Mouse (Mus musculus): ENCODE measurements around the gene Odaph. TPM values are rescaled to one million over a fixed set of nuclear protein-coding genes. Genes with fewer than 3 reads are reported as not detected.

Odaph gene
- polyA plus RNA-seq, 1 experiment from 2014 or later = not detected

GRCm38 (mm10) chr5:91960606-91961254 lies 26.5 kb upstream of the Odaph start:
- H3K27ac ChIP-seq (ENCODE audit: low read depth, low read length) = peak overlapping the region; percentile 57

GRCm38 (mm10) chr5:91961370-91961769 lies 25.9 kb upstream of the Odaph start:
- peak overlapping the region; percentile 89 for H3K9ac ChIP-seq (ENCODE audit: low read depth, low read length)
- H3K4me1 ChIP-seq (ENCODE audit: control insufficient read depth, insufficient read depth, low read length) = peaks cover 16% of the 10 kb centered on the region
- peak overlapping the region; percentile 84 for H3K4me3 ChIP-seq (ENCODE audit: low read depth, low read length)
- WGBS (ENCODE audit: insufficient replicate concordance) = 70% methylated on average over 1 of the region's 1 CpGs
- peak overlapping the region; percentile 98; the same call in 1 of the 2 replicates for H3K27ac ChIP-seq (ENCODE audit: low read depth, low read length)
- no peaks in the 10 kb centered on the region for H3K9me3 ChIP-seq (replicated peaks; ENCODE audit: control insufficient read depth, low read length)
- H3K4me2 ChIP-seq = peak overlapping the region; percentile 79
- no peak for ATAC-seq (replicated peaks; ENCODE audit: insufficient number of reproducible peaks, low FRiP score, low TSS enrichment)
- peaks cover 7% of the 10 kb centered on the region; the same call in 1 of the 2 replicates for H3K36me3 ChIP-seq (ENCODE audit: control insufficient read depth, insufficient read depth, low read length)
- no peaks in the 10 kb centered on the region for H3K27me3 ChIP-seq (ENCODE audit: control insufficient read depth, insufficient read depth, low read length)

More at GRCm38 (mm10) chr5:91960606-91961254, 26.5 kb upstream of the Odaph start:
- H3K4me1 ChIP-seq (ENCODE audit: control insufficient read depth, insufficient read depth, low read length) = peaks cover 16% of the 10 kb centered on the region
- ATAC-seq (replicated peaks; ENCODE audit: insufficient number of reproducible peaks, low FRiP score, low TSS enrichment) = no peak
- peak overlapping the region; percentile 79 for H3K4me2 ChIP-seq
- WGBS (ENCODE audit: insufficient replicate concordance) = 45% methylated on average over 3 of the region's 3 CpGs
- no peaks in the 10 kb centered on the region for H3K27me3 ChIP-seq (ENCODE audit: control insufficient read depth, insufficient read depth, low read length)
- H3K36me3 ChIP-seq (ENCODE audit: control insufficient read depth, insufficient read depth, low read length) = peaks cover 7% of the 10 kb centered on the region; the same call in 1 of the 2 replicates
- no peaks in the 10 kb centered on the region for H3K9me3 ChIP-seq (replicated peaks; ENCODE audit: control insufficient read depth, low read length)
- H3K4me3 ChIP-seq (ENCODE audit: low read depth, low read length) = peak overlapping the region; percentile 84
- peak overlapping the region; percentile 49 for H3K9ac ChIP-seq (ENCODE audit: low read depth, low read length)

GRCm38 (mm10) chr5:91962259-91962638 lies 25.0 kb upstream of the Odaph start:
- Histone ChIP-seq H3K4me2 (peak overlapping the region; percentile 79), H3K27me3 (ENCODE audit: control insufficient read depth, insufficient read depth, low read length) (no peaks in the 10 kb centered on the region), H3K36me3 (ENCODE audit: control insufficient read depth, insufficient read depth, low read length) (peaks cover 2% of the 10 kb centered on the region; the same call in 1 of the 2 replicates), H3K4me1 (ENCODE audit: control insufficient read depth, insufficient read depth, low read length) (peaks cover 16% of the 10 kb centered on the region), H3K4me3 (ENCODE audit: low read depth, low read length) (peak overlapping the region; percentile 84), H3K9me3 (replicated peaks; ENCODE audit: control insufficient read depth, low read length) (no peaks in the 10 kb centered on the region), H3K9ac (ENCODE audit: low read depth, low read length) (peak overlapping the region; percentile 89), H3K27ac (ENCODE audit: low read depth, low read length) (peak overlapping the region; percentile 98)
- no peak for ATAC-seq (replicated peaks; ENCODE audit: insufficient number of reproducible peaks, low FRiP score, low TSS enrichment)
- WGBS (ENCODE audit: insufficient replicate concordance) = under 1% methylated on average over 14 of the region's 14 CpGs

GRCm38 (mm10) chr5:91962639-91963440 lies 24.4 kb upstream of the Odaph start, which contains the start of gene Rchy1:
Gene Rchy1, minus strand, starts transcription at chr5:91963068.
- Histone ChIP-seq H3K36me3 (ENCODE audit: control insufficient read depth, insufficient read depth, low read length) (no peaks in the 10 kb centered on the region), H3K27me3 (ENCODE audit: control insufficient read depth, insufficient read depth, low read length) (no peaks in the 10 kb centered on the region), H3K4me3 (ENCODE audit: low read depth, low read length) (peak within 1 kb of the TSS; percentile 84), H3K9me3 (replicated peaks; ENCODE audit: control insufficient read depth, low read length) (no peaks in the 10 kb centered on the region), H3K4me1 (ENCODE audit: control insufficient read depth, insufficient read depth, low read length) (peaks cover 16% of the 10 kb centered on the region), H3K9ac (ENCODE audit: low read depth, low read length) (peak within 1 kb of the TSS; percentile 89), H3K4me2 (peak within 1 kb of the TSS; percentile 79), H3K27ac (ENCODE audit: low read depth, low read length) (peak within 1 kb of the TSS; percentile 98)
- ATAC-seq (replicated peaks; ENCODE audit: insufficient number of reproducible peaks, low FRiP score, low TSS enrichment) = peak; percentile 94
- under 1% methylated on average over 64 of the region's 65 CpGs for WGBS (ENCODE audit: insufficient replicate concordance)

- 81% methylated on average over 3 of the region's 3 CpGs for WGBS (ENCODE audit: insufficient replicate concordance)
- H3K9ac ChIP-seq (ENCODE audit: low read depth, low read length) = no peak overlapping the region
- no peak overlapping the region for H3K27ac ChIP-seq (ENCODE audit: low read depth, low read length)
- H3K36me3 ChIP-seq (ENCODE audit: control insufficient read depth, insufficient read depth, low read length) = no peaks in the 10 kb centered on the region
- H3K4me3 ChIP-seq (ENCODE audit: low read depth, low read length) = no peak overlapping the region
- no peaks in the 10 kb centered on the region for H3K27me3 ChIP-seq (ENCODE audit: control insufficient read depth, insufficient read depth, low read length)
- ATAC-seq (replicated peaks; ENCODE audit: insufficient number of reproducible peaks, low FRiP score, low TSS enrichment) = no peak
- no peak overlapping the region for H3K4me2 ChIP-seq
- no peaks in the 10 kb centered on the region for H3K9me3 ChIP-seq (replicated peaks; ENCODE audit: control insufficient read depth, low read length)
- no peaks in the 10 kb centered on the region for H3K4me1 ChIP-seq (ENCODE audit: control insufficient read depth, insufficient read depth, low read length)
Measured at GRCm38 (mm10) chr5:91972046-91972445, 15.2 kb upstream of the Odaph start.

GRCm38 (mm10) chr5:91974002-91974401 lies 13.3 kb upstream of the Odaph start:
- Histone ChIP-seq H3K36me3 (ENCODE audit: control insufficient read depth, insufficient read depth, low read length) (no peaks in the 10 kb centered on the region), H3K27ac (ENCODE audit: low read depth, low read length) (no peak overlapping the region), H3K9ac (ENCODE audit: low read depth, low read length) (no peak overlapping the region), H3K4me1 (ENCODE audit: control insufficient read depth, insufficient read depth, low read length) (no peaks in the 10 kb centered on the region), H3K27me3 (ENCODE audit: control insufficient read depth, insufficient read depth, low read length) (no peaks in the 10 kb centered on the region), H3K4me3 (ENCODE audit: low read depth, low read length) (no peak overlapping the region), H3K9me3 (replicated peaks; ENCODE audit: control insufficient read depth, low read length) (no peaks in the 10 kb centered on the region), H3K4me2 (no peak overlapping the region)
- no peak for ATAC-seq (replicated peaks; ENCODE audit: insufficient number of reproducible peaks, low FRiP score, low TSS enrichment)
- 89% methylated on average over 7 of the region's 7 CpGs for WGBS (ENCODE audit: insufficient replicate concordance)

GRCm38 (mm10) chr5:91975758-91976157 lies 11.5 kb upstream of the Odaph start:
- no peak for ATAC-seq (replicated peaks; ENCODE audit: insufficient number of reproducible peaks, low FRiP score, low TSS enrichment)
- WGBS (ENCODE audit: insufficient replicate concordance) = 85% methylated on average over 9 of the region's 9 CpGs
- H3K9me3 ChIP-seq (replicated peaks; ENCODE audit: control insufficient read depth, low read length) = no peaks in the 10 kb centered on the region
- no peak overlapping the region for H3K27ac ChIP-seq (ENCODE audit: low read depth, low read length)
- H3K36me3 ChIP-seq (ENCODE audit: control insufficient read depth, insufficient read depth, low read length) = no peaks in the 10 kb centered on the region
- no peak overlapping the region for H3K4me2 ChIP-seq
- no peak overlapping the region for H3K4me3 ChIP-seq (ENCODE audit: low read depth, low read length)
- no peaks in the 10 kb centered on the region for H3K4me1 ChIP-seq (ENCODE audit: control insufficient read depth, insufficient read depth, low read length)
- H3K9ac ChIP-seq (ENCODE audit: low read depth, low read length) = no peak overlapping the region
- no peaks in the 10 kb centered on the region for H3K27me3 ChIP-seq (ENCODE audit: control insufficient read depth, insufficient read depth, low read length)

GRCm38 (mm10) chr5:91976566-91977396 lies 10.5 kb upstream of the Odaph start:
- no peak overlapping the region for H3K27ac ChIP-seq (ENCODE audit: low read depth, low read length)
- WGBS (ENCODE audit: insufficient replicate concordance) = 70% methylated on average over 10 of the region's 10 CpGs
- no peaks in the 10 kb centered on the region for H3K27me3 ChIP-seq (ENCODE audit: control insufficient read depth, insufficient read depth, low read length)
- no peaks in the 10 kb centered on the region for H3K36me3 ChIP-seq (ENCODE audit: control insufficient read depth, insufficient read depth, low read length)
- no peak overlapping the region for H3K9ac ChIP-seq (ENCODE audit: low read depth, low read length)
- no peaks in the 10 kb centered on the region for H3K4me1 ChIP-seq (ENCODE audit: control insufficient read depth, insufficient read depth, low read length)
- H3K4me2 ChIP-seq = no peak overlapping the region
- ATAC-seq (replicated peaks; ENCODE audit: insufficient number of reproducible peaks, low FRiP score, low TSS enrichment) = no peak
- no peaks in the 10 kb centered on the region for H3K9me3 ChIP-seq (replicated peaks; ENCODE audit: control insufficient read depth, low read length)
- no peak overlapping the region for H3K4me3 ChIP-seq (ENCODE audit: low read depth, low read length)
